Mouse (Mus musculus): ENCODE measurements around the gene Dbi. TPM values are rescaled to one million over a fixed set of nuclear protein-coding genes. Genes with fewer than 3 reads are reported as not detected.

Dbi gene
- polyA plus RNA-seq, 1 experiment from 2014 or later = 766 TPM

- Histone ChIP-seq H3K27me3 (ENCODE audit: insufficient read depth, poor library complexity, severe bottlenecking) (no peaks in the 10 kb centered on the region), H3K9me3 (peaks cover 9% of the 10 kb centered on the region), H3K27ac (no peak overlapping the region), H3K4me3 (no peak overlapping the region), H3K4me1 (replicated peaks) (peaks cover 32% of the 10 kb centered on the region), H3K36me3 (peaks cover 54% of the 10 kb centered on the region)
- no peak for DNase-seq (ENCODE audit: low spot score)
- WGBS = 92% methylated on average over 2 of the region's 2 CpGs
Observed at GRCm38 (mm10) chr1:120118854-120119253, 2.0 kb downstream of the Dbi start.

DNA sequence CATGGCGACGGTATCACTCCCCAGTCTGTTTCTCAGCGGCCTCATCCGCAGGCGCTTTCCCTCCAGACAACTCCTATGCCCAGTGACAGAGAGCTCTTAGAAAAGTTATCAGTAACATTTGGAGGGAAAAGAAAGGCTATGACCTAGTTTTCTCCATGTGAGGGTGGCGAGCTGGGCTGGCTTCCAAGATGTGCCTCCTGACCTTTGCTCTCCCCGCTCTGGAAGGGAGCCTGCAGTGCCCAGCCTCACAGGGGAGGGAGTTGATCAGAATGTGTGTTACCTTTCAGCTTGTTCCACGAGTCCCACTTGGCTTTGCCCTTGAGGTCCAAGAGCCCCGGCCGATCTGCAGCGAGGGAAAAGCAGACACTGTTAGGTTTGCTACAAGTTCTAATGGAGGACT lies 4.8 kb downstream of the Dbi start:
- Histone ChIP-seq H3K4me1 (replicated peaks) (peaks cover 28% of the 10 kb centered on the region), H3K36me3 (peaks cover 80% of the 10 kb centered on the region), H3K27me3 (ENCODE audit: insufficient read depth, poor library complexity, severe bottlenecking) (no peaks in the 10 kb centered on the region), H3K27ac (no peak overlapping the region), H3K9me3 (peaks cover 9% of the 10 kb centered on the region), H3K4me3 (no peak overlapping the region)
- no peak for DNase-seq (ENCODE audit: low spot score)
- 89% methylated on average over 11 of the region's 11 CpGs for WGBS

- H3K27ac ChIP-seq = no peak overlapping the region
- H3K4me1 ChIP-seq (replicated peaks) = peaks cover 28% of the 10 kb centered on the region
- H3K36me3 ChIP-seq = peaks cover 84% of the 10 kb centered on the region
- H3K27me3 ChIP-seq (ENCODE audit: insufficient read depth, poor library complexity, severe bottlenecking) = no peaks in the 10 kb centered on the region
- no peak overlapping the region for H3K4me3 ChIP-seq
- 89% methylated on average over 9 of the region's 9 CpGs for whole genome bisulfite sequencing
- DNase-seq (ENCODE audit: low spot score) = no peak
- H3K9me3 ChIP-seq = peaks cover 9% of the 10 kb centered on the region
Observed at GRCm38 (mm10) chr1:120115671-120116081, 5.2 kb downstream of the Dbi start.

GRCm38 (mm10) chr1:120112251-120113187 lies 8.4 kb downstream of the Dbi start:
- peaks cover 9% of the 10 kb centered on the region for H3K9me3 ChIP-seq
- H3K36me3 ChIP-seq = peaks cover 67% of the 10 kb centered on the region
- no peaks in the 10 kb centered on the region for H3K4me1 ChIP-seq (replicated peaks)
- no peak overlapping the region for H3K27ac ChIP-seq
- no peaks in the 10 kb centered on the region for H3K27me3 ChIP-seq (ENCODE audit: insufficient read depth, poor library complexity, severe bottlenecking)
- H3K4me3 ChIP-seq = no peak overlapping the region
- no peak for DNase-seq (ENCODE audit: low spot score)
- 90% methylated on average over 12 of the region's 12 CpGs for WGBS

GRCm38 (mm10) chr1:120111766-120112165 lies 9.1 kb downstream of the Dbi start:
- peaks cover 9% of the 10 kb centered on the region for H3K9me3 ChIP-seq
- H3K4me3 ChIP-seq = no peak overlapping the region
- H3K4me1 ChIP-seq (replicated peaks) = no peaks in the 10 kb centered on the region
- peaks cover 59% of the 10 kb centered on the region for H3K36me3 ChIP-seq
- H3K27me3 ChIP-seq (ENCODE audit: insufficient read depth, poor library complexity, severe bottlenecking) = no peaks in the 10 kb centered on the region
- no peak overlapping the region for H3K27ac ChIP-seq
- WGBS = 91% methylated on average over 8 of the region's 8 CpGs
- no peak for DNase-seq (ENCODE audit: low spot score)

DNA sequence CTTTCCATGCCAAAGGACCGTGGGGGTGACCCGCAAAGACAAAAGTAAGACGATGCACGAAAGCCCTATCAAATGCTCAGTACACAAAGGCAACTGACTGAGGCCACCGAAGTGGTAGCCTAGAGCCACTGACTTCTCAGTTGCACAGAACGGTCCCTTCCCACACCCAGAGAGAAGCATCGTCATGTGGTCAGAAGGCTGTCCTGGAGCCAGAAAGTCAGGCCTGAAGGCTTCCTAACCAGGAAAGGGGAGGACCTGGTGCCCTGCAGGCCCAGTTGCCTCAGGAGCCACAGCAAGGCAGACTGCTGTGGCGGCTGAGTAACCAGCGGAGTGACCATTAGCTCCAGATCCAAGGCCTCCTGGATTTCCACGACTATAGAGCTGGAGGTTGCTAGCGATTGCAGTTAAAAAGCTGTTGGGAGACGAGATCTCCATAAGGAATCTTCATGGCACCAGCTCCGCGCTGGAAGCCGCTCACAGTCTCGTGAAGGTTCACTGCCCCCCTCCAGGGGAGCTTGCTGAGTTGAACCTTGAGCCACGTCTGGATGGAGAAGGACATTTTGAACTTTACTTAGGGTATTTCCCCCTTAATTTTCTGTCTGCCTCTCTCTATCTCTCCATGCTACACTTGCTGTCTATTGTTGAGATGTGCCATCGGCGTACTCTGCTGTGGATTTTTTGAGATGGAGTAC lies 11.0 kb downstream of the Dbi start:
- Histone ChIP-seq H3K9me3 (peaks cover 9% of the 10 kb centered on the region), H3K27me3 (ENCODE audit: insufficient read depth, poor library complexity, severe bottlenecking) (no peaks in the 10 kb centered on the region), H3K36me3 (peaks cover 40% of the 10 kb centered on the region), H3K4me3 (no peak overlapping the region), H3K27ac (no peak overlapping the region), H3K4me1 (replicated peaks) (no peaks in the 10 kb centered on the region)
- WGBS = 89% methylated on average over 19 of the region's 19 CpGs
- no peak for DNase-seq (ENCODE audit: low spot score)

DNA sequence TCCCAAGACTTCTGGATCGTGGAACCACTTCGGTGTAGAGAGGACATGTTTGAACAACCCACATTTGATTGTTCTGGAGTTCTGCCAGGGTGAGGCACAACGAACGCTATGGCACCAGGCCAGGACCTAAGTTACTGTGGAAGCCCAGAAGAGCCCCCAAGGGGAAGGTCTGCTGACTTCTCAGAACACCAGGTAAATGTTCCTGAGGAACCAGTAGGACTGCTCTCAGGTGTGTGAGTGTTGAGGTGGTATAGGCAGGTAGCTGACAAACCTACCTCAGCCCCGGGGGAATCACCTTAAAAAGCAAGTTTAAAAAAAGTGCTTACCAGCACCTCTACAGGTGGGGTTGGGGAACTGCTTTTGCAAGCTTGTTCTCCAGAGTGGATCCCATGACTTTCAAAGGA lies 15.3 kb downstream of the Dbi start:
- 87% methylated on average over 5 of the region's 5 CpGs for WGBS
- Histone ChIP-seq H3K4me1 (replicated peaks) (no peaks in the 10 kb centered on the region), H3K4me3 (no peak overlapping the region), H3K27ac (no peak overlapping the region), H3K36me3 (no peaks in the 10 kb centered on the region), H3K9me3 (no peaks in the 10 kb centered on the region), H3K27me3 (ENCODE audit: insufficient read depth, poor library complexity, severe bottlenecking) (no peaks in the 10 kb centered on the region)
- no peak for DNase-seq (ENCODE audit: low spot score)

DNA sequence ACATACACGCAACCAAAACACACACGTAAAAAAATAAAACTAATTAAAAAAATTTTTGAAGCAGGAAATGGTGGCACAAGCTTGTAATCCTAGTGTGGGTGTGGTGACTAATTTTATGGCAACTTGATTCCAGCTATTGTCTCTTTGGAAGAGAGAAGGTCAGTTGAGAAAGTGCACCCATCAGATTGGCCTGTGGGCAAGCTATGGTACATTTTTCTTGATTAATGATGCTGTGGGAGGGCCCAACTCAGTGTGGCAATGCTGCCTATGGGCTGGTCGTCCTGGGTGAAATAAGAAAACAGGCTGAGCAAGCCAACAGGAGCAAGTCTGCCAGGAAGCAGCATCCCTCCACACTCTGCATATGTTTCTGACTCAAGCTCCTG lies 19.7 kb downstream of the Dbi start:
- no peaks in the 10 kb centered on the region for H3K27me3 ChIP-seq (ENCODE audit: insufficient read depth, poor library complexity, severe bottlenecking)
- H3K27ac ChIP-seq = no peak overlapping the region
- H3K36me3 ChIP-seq = no peaks in the 10 kb centered on the region
- H3K4me3 ChIP-seq = no peak overlapping the region
- DNase-seq (ENCODE audit: low spot score) = no peak
- H3K9me3 ChIP-seq = no peaks in the 10 kb centered on the region
- H3K4me1 ChIP-seq (replicated peaks) = no peaks in the 10 kb centered on the region; the same call in 1 of the 2 replicates
- WGBS = 83% methylated on average over 3 of the region's 3 CpGs

DNA sequence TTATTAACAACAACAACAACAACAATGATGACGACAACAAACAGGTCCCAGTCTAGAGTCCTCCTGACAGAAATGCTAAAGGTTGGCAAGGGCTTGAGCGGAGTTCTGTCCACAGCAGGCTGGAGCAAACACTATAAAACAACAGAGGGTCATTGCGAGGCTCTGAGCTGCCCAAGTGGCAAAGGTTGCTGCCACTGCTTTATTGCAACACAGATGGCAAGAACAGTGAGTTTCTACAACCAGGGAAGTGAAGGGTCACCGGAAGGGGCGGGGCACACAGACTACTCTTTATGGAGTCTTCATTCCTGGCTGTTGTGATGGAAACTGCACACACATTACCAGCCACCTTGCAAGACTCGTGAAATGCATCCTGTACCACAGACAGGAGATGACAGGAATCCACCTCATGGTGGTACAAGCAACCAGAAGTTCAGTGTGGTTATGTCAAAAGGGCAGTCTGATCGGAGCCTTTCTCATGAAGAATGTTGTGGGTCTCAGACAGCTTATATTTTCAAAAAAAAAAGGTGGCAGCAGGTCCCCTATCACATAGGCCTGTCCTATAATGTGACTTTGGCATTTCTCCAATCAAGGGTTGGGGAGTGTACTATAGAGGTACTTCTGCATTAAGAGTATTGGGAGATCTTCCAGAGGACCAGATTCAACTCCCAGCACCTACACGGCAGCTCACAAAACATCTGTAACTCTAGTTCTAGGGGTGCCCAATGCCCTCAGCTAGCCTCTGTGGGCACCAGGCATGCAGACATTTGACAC lies 20.2 kb downstream of the Dbi start:
- no peak for DNase-seq (ENCODE audit: low spot score)
- WGBS = 79% methylated on average over 8 of the region's 8 CpGs
- Histone ChIP-seq H3K9me3 (no peaks in the 10 kb centered on the region), H3K27ac (no peak overlapping the region), H3K4me1 (replicated peaks) (no peaks in the 10 kb centered on the region; the same call in 1 of the 2 replicates), H3K4me3 (no peak overlapping the region), H3K36me3 (no peaks in the 10 kb centered on the region), H3K27me3 (ENCODE audit: insufficient read depth, poor library complexity, severe bottlenecking) (no peaks in the 10 kb centered on the region)

- Histone ChIP-seq H3K27ac (no peak overlapping the region), H3K4me1 (replicated peaks) (no peaks in the 10 kb centered on the region; the same call in 1 of the 2 replicates), H3K9me3 (no peaks in the 10 kb centered on the region), H3K4me3 (no peak overlapping the region), H3K36me3 (no peaks in the 10 kb centered on the region), H3K27me3 (ENCODE audit: insufficient read depth, poor library complexity, severe bottlenecking) (no peaks in the 10 kb centered on the region)
- DNase-seq (ENCODE audit: low spot score) = no peak
- 62% methylated on average over 6 of the region's 6 CpGs for WGBS
Observed at GRCm38 (mm10) chr1:120099483-120099882, 21.4 kb downstream of the Dbi start.

GRCm38 (mm10) chr1:120098327-120098726 lies 22.6 kb downstream of the Dbi start:
- 16% methylated on average over 7 of the region's 7 CpGs for whole genome bisulfite sequencing
- H3K9me3 ChIP-seq = no peaks in the 10 kb centered on the region
- no peaks in the 10 kb centered on the region for H3K36me3 ChIP-seq
- H3K4me1 ChIP-seq (replicated peaks) = no peaks in the 10 kb centered on the region; the same call in 1 of the 2 replicates
- peak; percentile 52 for DNase-seq (ENCODE audit: low spot score)
- H3K4me3 ChIP-seq = no peak overlapping the region
- no peak overlapping the region for H3K27ac ChIP-seq
- H3K27me3 ChIP-seq (ENCODE audit: insufficient read depth, poor library complexity, severe bottlenecking) = no peaks in the 10 kb centered on the region

- Histone ChIP-seq H3K4me1 (replicated peaks) (no peaks in the 10 kb centered on the region; the same call in 1 of the 2 replicates), H3K27ac (no peak overlapping the region), H3K9me3 (no peaks in the 10 kb centered on the region), H3K4me3 (no peak overlapping the region), H3K27me3 (ENCODE audit: insufficient read depth, poor library complexity, severe bottlenecking) (no peaks in the 10 kb centered on the region), H3K36me3 (no peaks in the 10 kb centered on the region)
- DNase-seq (ENCODE audit: low spot score) = no peak
- WGBS = 81% methylated on average over 3 of the region's 3 CpGs
Observed at GRCm38 (mm10) chr1:120094920-120095319, 26.0 kb downstream of the Dbi start.
